Mouse (Mus musculus) MEL (cell line): ENCODE measurements around the gene Olfr1462. TPM values are rescaled to one million over a fixed set of nuclear protein-coding genes. Genes with fewer than 3 reads are reported as not detected.
A peak's percentile ranks its signal among the peaks of the same experiment; 100 is the strongest.

Experiments used
- DNase-seq: peaks from one replicate; pipeline ENCODE4 v3.0.0; 2011; ENCODE audit warnings: low read depth, low spot score
- H3K27ac ChIP-seq: 2 replicates; pipeline ENCODE4 v1.5.1; 2012; ENCODE audit warnings: low read depth, mild to moderate bottlenecking, control low read depth, low read length, moderate library complexity; ENCODE audit not compliant: control insufficient read depth
- H3K27me3 ChIP-seq, 2 experiments: fragments of 150-350 bp in 1 of 2; sonication (generic) in 1 of 2; 2 replicates each; pipeline ENCODE4 v1.6.1; 2012; ENCODE audit warnings: low read length in 2 of 2, mild to moderate bottlenecking in 2 of 2, improper control_type of control experiment in 1 of 2, moderate library complexity in 1 of 2; ENCODE audit not compliant: insufficient read depth in 2 of 2, control insufficient read depth in 1 of 2
- H3K36me3 ChIP-seq, 2 experiments: 2 replicates each; pipeline ENCODE4 v1.6.1; 2012 to 2014; ENCODE audit warnings: low read length in 2 of 2, improper control_type of control experiment in 1 of 2, inconsistent platforms in 1 of 2, mild to moderate bottlenecking in 1 of 2; ENCODE audit not compliant: insufficient read depth in 2 of 2, control insufficient read depth in 1 of 2
- H3K4me1 ChIP-seq, 2 experiments: fragments of 150-350 bp in 1 of 2; sonication (generic) in 1 of 2; 2 replicates each; pipeline ENCODE4 v1.6.1; 2012; ENCODE audit warnings: low read length in 2 of 2, improper control_type of control experiment in 1 of 2, mild to moderate bottlenecking in 1 of 2; ENCODE audit not compliant: insufficient read depth in 2 of 2, control insufficient read depth in 1 of 2
- H3K4me3 ChIP-seq, 2 experiments: fragments of 150-350 bp in 1 of 2; sonication (generic) in 1 of 2; 2 replicates each; pipeline ENCODE4 v1.5.1; 2012; ENCODE audit warnings: low read depth in 2 of 2, low read length in 2 of 2, mild to moderate bottlenecking in 2 of 2, moderate library complexity in 2 of 2, control low read depth in 1 of 2, improper control_type of control experiment in 1 of 2; ENCODE audit not compliant: control insufficient read depth in 1 of 2, insufficient read depth in 1 of 2
- H3K79me2 ChIP-seq: 2 replicates; pipeline ENCODE4 v1.6.1; 2012; ENCODE audit warnings: mild to moderate bottlenecking, low read length, moderate library complexity; ENCODE audit not compliant: control insufficient read depth, poor library complexity, insufficient read depth
- H3K9ac ChIP-seq: 2 replicates; pipeline ENCODE4 v1.6.1; 2012; ENCODE audit warnings: low read depth, mild to moderate bottlenecking, control low read depth, low read length, moderate library complexity; ENCODE audit not compliant: control insufficient read depth, poor library complexity, severe bottlenecking
- H3K9me3 ChIP-seq: fragments of 150-350 bp; sonication (generic); replicated peaks from 2 replicates; pipeline ENCODE4 v1.6.1; 2012; ENCODE audit warnings: mild to moderate bottlenecking, low read length, improper control_type of control experiment, moderate library complexity; ENCODE audit not compliant: insufficient read depth
- CHD1 ChIP-seq: IDR thresholded peaks from 2 replicates; pipeline ENCODE4 v1.6.1; 2012; ENCODE audit warnings: low read depth, mild to moderate bottlenecking, inconsistent platforms, low read length, improper control_type of control experiment
- CHD2 ChIP-seq: IDR thresholded peaks from 2 replicates; pipeline ENCODE4 v1.6.1; 2011; ENCODE audit warnings: low read length, improper control_type of control experiment
- E2F4 ChIP-seq: IDR thresholded peaks from 2 replicates; pipeline ENCODE4 v1.6.1; 2011; ENCODE audit warnings: low read depth, low read length, improper control_type of control experiment, borderline replicate concordance
- ELF1 ChIP-seq: IDR thresholded peaks from 2 replicates; pipeline ENCODE4 v1.6.1; 2014; ENCODE audit warnings: low read depth, mild to moderate bottlenecking, inconsistent platforms, low read length, improper control_type of control experiment, moderate library complexity
- EP300 ChIP-seq, 2 experiments: IDR thresholded peaks; 2 replicates each; pipeline ENCODE4 v1.6.1; 2011; ENCODE audit warnings: improper control_type of control experiment in 2 of 2, low read length in 2 of 2, low read depth in 1 of 2, mild to moderate bottlenecking in 1 of 2
- GATA1 ChIP-seq: IDR thresholded peaks from 2 replicates; pipeline ENCODE4 v1.6.1; 2011; ENCODE audit warnings: low read depth, low read length, improper control_type of control experiment
- KAT2A ChIP-seq: conservative IDR thresholded peaks from 2 replicates; pipeline ENCODE4 v1.6.1; 2012; ENCODE audit warnings: low read depth, low read length, improper control_type of control experiment, inconsistent platforms
- MAFK ChIP-seq: IDR thresholded peaks from 2 replicates; pipeline ENCODE4 v1.6.1; 2011; ENCODE audit warnings: low read depth, mild to moderate bottlenecking, low read length, improper control_type of control experiment, borderline replicate concordance
- MAX ChIP-seq: IDR thresholded peaks from 2 replicates; pipeline ENCODE4 v1.6.1; 2011; ENCODE audit warnings: low read length, improper control_type of control experiment
- MEF2A ChIP-seq: IDR thresholded peaks from 2 replicates; pipeline ENCODE4 v1.6.1; 2014; ENCODE audit warnings: low read depth, mild to moderate bottlenecking, inconsistent platforms, low read length, improper control_type of control experiment; ENCODE audit not compliant: poor library complexity, insufficient replicate concordance, severe bottlenecking; ENCODE audit errors: extremely low read depth
- MYB ChIP-seq: IDR thresholded peaks from 2 replicates; pipeline ENCODE4 v1.6.1; 2011; ENCODE audit warnings: mild to moderate bottlenecking, low read depth, low read length, improper control_type of control experiment
- MYC ChIP-seq: IDR thresholded peaks from 2 replicates; pipeline ENCODE4 v1.6.1; 2011; ENCODE audit warnings: low read depth, mild to moderate bottlenecking, low read length, improper control_type of control experiment, moderate library complexity
- NRF1 ChIP-seq: IDR thresholded peaks from 2 replicates; pipeline ENCODE4 v1.6.1; 2014; ENCODE audit warnings: low read depth, mild to moderate bottlenecking, inconsistent platforms, low read length, improper control_type of control experiment, moderate library complexity; ENCODE audit not compliant: poor library complexity, insufficient read depth, severe bottlenecking
- POLR2A ChIP-seq, 2 experiments: IDR thresholded peaks; 2 replicates each; pipeline ENCODE4 v1.6.1; 2011 to 2012; ENCODE audit warnings: low read length in 2 of 2, mild to moderate bottlenecking in 2 of 2, control low read depth in 1 of 2, improper control_type of control experiment in 1 of 2, low read depth in 1 of 2, moderate library complexity in 1 of 2; ENCODE audit not compliant: control insufficient read depth in 1 of 2, insufficient read depth in 1 of 2, poor library complexity in 1 of 2
- RAD21 ChIP-seq: IDR thresholded peaks from 2 replicates; pipeline ENCODE4 v1.6.1; 2011; ENCODE audit warnings: mild to moderate bottlenecking, low read depth, low read length, improper control_type of control experiment
- SMC3 ChIP-seq: IDR thresholded peaks from 2 replicates; pipeline ENCODE4 v1.6.1; 2011; ENCODE audit warnings: low read depth, low read length, improper control_type of control experiment
- TBP ChIP-seq: IDR thresholded peaks from 2 replicates; pipeline ENCODE4 v1.8.0; 2011; ENCODE audit warnings: low read depth, low read length, improper control_type of control experiment
- USF1 ChIP-seq: IDR thresholded peaks from 2 replicates; pipeline ENCODE4 v1.6.1; 2014; ENCODE audit warnings: low read depth, mild to moderate bottlenecking, inconsistent platforms, low read length, improper control_type of control experiment, moderate library complexity
- ZC3H11A ChIP-seq: IDR thresholded peaks from 2 replicates; pipeline ENCODE4 v1.6.1; 2012; ENCODE audit warnings: low read depth, mild to moderate bottlenecking, inconsistent platforms, low read length, improper control_type of control experiment
- ZKSCAN1 ChIP-seq: IDR thresholded peaks from 2 replicates; pipeline ENCODE4 v1.6.1; 2012; ENCODE audit warnings: low read depth, mild to moderate bottlenecking, inconsistent platforms, low read length, improper control_type of control experiment, moderate library complexity
- ZMIZ1 ChIP-seq: IDR thresholded peaks from 2 replicates; pipeline ENCODE4 v1.6.1; 2012; ENCODE audit warnings: low read depth, mild to moderate bottlenecking, inconsistent platforms, low read length, improper control_type of control experiment, moderate library complexity
- ZNF384 ChIP-seq: IDR thresholded peaks from 2 replicates; pipeline ENCODE4 v1.6.1; 2012; ENCODE audit warnings: low read depth, mild to moderate bottlenecking, inconsistent platforms, low read length, improper control_type of control experiment
- polyA plus RNA-seq, 2 experiments: library from polyadenylated mRNA; stranded (reverse) in 1 of 2; unstranded in 1 of 2; fragments of >175 nt in 1 of 2; fragments of >200 nt in 1 of 2; gene quantifications; 2 replicates each; pipeline versions ENCODE4 v1.2.1 to v1.2.4; 2012; ENCODE audit warnings: low replicate concordance in 2 of 2, low read depth in 1 of 2; ENCODE audit not compliant: insufficient read length in 2 of 2, insufficient read depth in 1 of 2, missing spikeins in 1 of 2
- total RNA-seq: library from RNA; depleted of rRNA; stranded (reverse); fragments of 300-350 nt; gene quantifications from 2 replicates; pipeline ENCODE4 v1.2.3, GENCODE M21; 2012

Gene Olfr1462
- total and polyA plus RNA-seq, 3 experiments, result not detected

- Histone ChIP-seq H3K27me3 (no peaks in the 10 kb centered on the region), H3K9me3 (no peaks in the 10 kb centered on the region), H3K4me1 (no peaks in the 10 kb centered on the region), H3K27ac (no peak within 1 kb of the TSS), H3K4me3 (no peak within 1 kb of the TSS), H3K79me2 (no peaks in the 10 kb centered on the region), H3K9ac (no peak within 1 kb of the TSS), H3K36me3 (no peaks in the 10 kb centered on the region)
- DNase-seq, result no peak
- no peak for TF ChIP-seq ZNF384
- no peak for TF ChIP-seq MAX
- TF ChIP-seq RAD21, result no peak
- no peak for TF ChIP-seq TBP
- TF ChIP-seq ZKSCAN1, result no peak
- TF ChIP-seq MYC, result no peak
- no peak for TF ChIP-seq ELF1
- no peak for TF ChIP-seq MAFK
- TF ChIP-seq NRF1, result no peak
- TF ChIP-seq CHD2, result no peak
- TF ChIP-seq MYB, result no peak
- TF ChIP-seq GATA1, result no peak
- TF ChIP-seq EP300 (IDR thresholded peaks at IDR 0.05; ENCODE audit: low read depth in 1 of 2, low read length in 2 of 2), result no peak
- TF ChIP-seq ZC3H11A, result no peak
- TF ChIP-seq POLR2A (IDR thresholded peaks at IDR 0.05; ENCODE audit: control insufficient read depth in 1 of 2, insufficient read depth in 1 of 2, low read depth in 1 of 2, low read length in 2 of 2, poor library complexity in 1 of 2), result no peak
- no peak for TF ChIP-seq MEF2A
- TF ChIP-seq USF1, result no peak
These were observed 22.8 kb upstream of the Olfr1462 start, which contains the start of gene Olfr1461 for GRCm38 (mm10) chr19:13162700-13163099. TSS of gene Olfr1461 (plus strand) at chr19:13163000.

DNA sequence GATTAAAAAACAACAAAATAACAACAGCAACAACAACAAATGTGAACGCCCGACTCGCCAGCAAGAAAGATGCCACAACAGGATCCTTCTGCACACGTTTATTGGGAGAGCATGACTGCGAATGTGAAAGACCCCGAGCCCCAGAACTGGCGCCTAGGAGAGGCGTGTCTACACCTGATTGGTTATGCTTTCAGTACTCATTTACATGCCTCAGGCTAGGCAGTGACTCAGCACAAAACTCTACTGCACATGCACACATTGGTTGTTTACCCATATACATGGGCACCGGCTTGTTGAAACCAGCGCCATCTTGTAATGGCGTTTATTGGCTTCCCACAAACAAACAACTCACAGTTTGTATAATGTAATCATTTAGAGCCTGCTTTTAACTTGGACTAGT is 36.1 kb downstream of the Olfr1462 start:
- DNase-seq, result peak; percentile 4
- H3K27ac ChIP-seq, result no peak overlapping the region
- H3K36me3 ChIP-seq, result no peaks in the 10 kb centered on the region
- H3K27me3 ChIP-seq, result no peaks in the 10 kb centered on the region
- H3K9ac ChIP-seq, result no peak overlapping the region
- no peaks in the 10 kb centered on the region for H3K9me3 ChIP-seq
- TF ChIP-seq MYB (no peak), CHD1 (no peak), E2F4 (no peak), USF1 (no peak), KAT2A (no peak), SMC3 (no peak), ZMIZ1 (no peak), ZC3H11A (no peak)
- no peak overlapping the region for H3K4me3 ChIP-seq
- H3K79me2 ChIP-seq, result no peaks in the 10 kb centered on the region
- no peaks in the 10 kb centered on the region for H3K4me1 ChIP-seq
